Mouse (Mus musculus) CH12.LX (cell line): ENCODE data around the gene Zdhhc23. TPM values are rescaled to one million over a fixed set of nuclear protein-coding genes. Genes with fewer than 3 reads are reported as not detected.

ENCODE experiments used
- DNase-seq: peaks from one replicate; pipeline ENCODE4 v3.0.0-alpha.2; 2013; ENCODE audit errors: extremely low read depth
- H3K27ac ChIP-seq: 2 replicates; pipeline ENCODE4 v1.5.1; 2012; ENCODE audit warnings: low read depth, mild to moderate bottlenecking, control low read depth, moderate library complexity; ENCODE audit not compliant: insufficient read depth
- H3K27me3 ChIP-seq: replicated peaks from 2 replicates; pipeline ENCODE3; 2012; ENCODE audit warnings: inconsistent platforms
- H3K36me3 ChIP-seq, 2 experiments: replicated peaks in 1 of 2; 2 replicates each; pipeline versions ENCODE3 to v1.6.1; 2012; ENCODE audit warnings: inconsistent platforms in 1 of 2, low read length in 1 of 2, mild to moderate bottlenecking in 1 of 2, mixed read lengths in 1 of 2, moderate library complexity in 1 of 2; ENCODE audit not compliant: control insufficient read depth in 1 of 2, insufficient read depth in 1 of 2
- H3K4me1 ChIP-seq, 2 experiments: 2 replicates each; pipeline ENCODE4 v1.6.1; 2012; ENCODE audit warnings: inconsistent platforms in 1 of 2, moderate library complexity in 1 of 2; ENCODE audit not compliant: insufficient read depth in 2 of 2, control insufficient read depth in 1 of 2
- H3K4me2 ChIP-seq: 2 replicates; pipeline ENCODE4 v1.6.1; 2012; ENCODE audit warnings: low read depth, mild to moderate bottlenecking, control low read depth; ENCODE audit not compliant: poor library complexity, insufficient read depth, severe bottlenecking
- H3K4me3 ChIP-seq, 3 experiments: fragments of 150-350 bp in 1 of 3; sonication (generic) in 1 of 3; replicated peaks in 1 of 3; 2 replicates each; pipeline versions ENCODE3 to v1.5.1; 2011 to 2012; ENCODE audit warnings: low read depth in 2 of 3, low read length in 2 of 3, mild to moderate bottlenecking in 2 of 3, moderate library complexity in 2 of 3, control low read depth in 1 of 3, improper control_type of control experiment in 1 of 3, inconsistent platforms in 1 of 3, mixed read lengths in 1 of 3; ENCODE audit not compliant: poor library complexity in 1 of 3
- H3K79me2 ChIP-seq: replicated peaks from 2 replicates; pipeline ENCODE4 v1.6.1; 2012; ENCODE audit warnings: mild to moderate bottlenecking, moderate library complexity; ENCODE audit not compliant: control insufficient read depth, poor library complexity, insufficient read depth, severe bottlenecking; ENCODE audit errors: extremely low read depth
- H3K9ac ChIP-seq: 2 replicates; pipeline ENCODE4 v1.6.1; 2012; ENCODE audit warnings: low read depth, mild to moderate bottlenecking, control low read depth, moderate library complexity; ENCODE audit not compliant: insufficient read depth
- H3K9me3 ChIP-seq: replicated peaks from 2 replicates; pipeline ENCODE3; 2012; ENCODE audit warnings: low read length, inconsistent platforms, mixed read lengths
- CHD2 ChIP-seq: IDR thresholded peaks from 2 replicates; pipeline ENCODE4 v1.6.1; 2011; ENCODE audit warnings: low read length, improper control_type of control experiment
- CTCF ChIP-seq, 2 experiments: IDR thresholded peaks in 1 of 2; conservative IDR thresholded peaks in 1 of 2; 2 replicates each; pipeline ENCODE4 v1.5.1; 2011 to 2012; ENCODE audit warnings: low read depth in 2 of 2, low read length in 2 of 2, improper control_type of control experiment in 1 of 2, inconsistent platforms in 1 of 2, mild to moderate bottlenecking in 1 of 2, moderate library complexity in 1 of 2
- E2F4 ChIP-seq: IDR thresholded peaks from 2 replicates; pipeline ENCODE4 v1.6.1; 2011; ENCODE audit warnings: low read depth, low read length, improper control_type of control experiment; ENCODE audit not compliant: insufficient replicate concordance
- ELF1 ChIP-seq: IDR thresholded peaks from 2 replicates; pipeline ENCODE4 v1.6.1; 2014; ENCODE audit warnings: low read depth, mild to moderate bottlenecking, inconsistent platforms, low read length, improper control_type of control experiment
- IRF4 ChIP-seq: IDR thresholded peaks from 2 replicates; pipeline ENCODE4 v1.6.1; 2014; ENCODE audit warnings: low read depth, mild to moderate bottlenecking, inconsistent platforms, low read length, improper control_type of control experiment
- MAZ ChIP-seq: IDR thresholded peaks from 2 replicates; pipeline ENCODE4 v1.6.1; 2012; ENCODE audit warnings: low read depth, mild to moderate bottlenecking, inconsistent platforms, low read length, improper control_type of control experiment, moderate library complexity
- MYC ChIP-seq: IDR thresholded peaks from 2 replicates; pipeline ENCODE4 v1.6.1; 2011; ENCODE audit warnings: low read depth, mild to moderate bottlenecking, improper control_type of control experiment, low read length
- NRF1 ChIP-seq: IDR thresholded peaks from 2 replicates; pipeline ENCODE4 v1.6.1; 2014; ENCODE audit warnings: low read depth, mild to moderate bottlenecking, inconsistent platforms, low read length, improper control_type of control experiment, moderate library complexity
- PAX5 ChIP-seq: IDR thresholded peaks from 2 replicates; pipeline ENCODE4 v1.6.1; 2012; ENCODE audit warnings: low read length, inconsistent platforms, mixed read lengths
- SIN3A ChIP-seq: IDR thresholded peaks from 2 replicates; pipeline ENCODE4 v1.6.1; 2012; ENCODE audit warnings: low read length, improper control_type of control experiment, inconsistent platforms
- ZC3H11A ChIP-seq: IDR thresholded peaks from 2 replicates; pipeline ENCODE4 v1.6.1; 2012; ENCODE audit warnings: low read depth, mild to moderate bottlenecking, inconsistent platforms, low read length, improper control_type of control experiment
- ZNF384 ChIP-seq: IDR thresholded peaks from 2 replicates; pipeline ENCODE4 v1.6.1; 2012; ENCODE audit warnings: low read depth, low read length, improper control_type of control experiment, inconsistent platforms
- dilution Hi-C: fragments of 300-500 bp; cut with MboI; formaldehyde crosslinking; loops from 2 replicates; pipeline ENCODE4 v1.14.3; 2020; ENCODE audit warnings: low sequenced_read_pairs; ENCODE audit not compliant: extremely low pct_unique_long_range_greater_than_20kb, extremely low pct_ligation_motif_present
- in situ Hi-C: fragments of 300-500 bp; cut with MboI; formaldehyde crosslinking; loops from 3 replicates; pipeline ENCODE4 v1.14.3; 2019; ENCODE audit warnings: low sequenced_read_pairs, low pct_ligation_motif_present, low pct_unique_long_range_greater_than_20kb, mixed read lengths
- polyA plus RNA-seq: library from polyadenylated mRNA; unstranded; fragments of >175 nt; gene quantifications from 2 replicates; pipeline ENCODE4 v1.2.1, GENCODE M21; 2012; ENCODE audit warnings: low read depth; ENCODE audit not compliant: insufficient read length
- total RNA-seq, 2 experiments: library from RNA; depleted of rRNA; stranded (reverse); fragments of 300-350 nt in 1 of 2; fragments of >200 nt in 1 of 2; gene quantifications; 2 replicates each; pipeline ENCODE4 v1.2.3; 2012 to 2014

The Zdhhc23 gene
- total and polyA plus RNA-seq, 3 experiments = 0.20 to 0.68 (median 0.46) TPM

DNA sequence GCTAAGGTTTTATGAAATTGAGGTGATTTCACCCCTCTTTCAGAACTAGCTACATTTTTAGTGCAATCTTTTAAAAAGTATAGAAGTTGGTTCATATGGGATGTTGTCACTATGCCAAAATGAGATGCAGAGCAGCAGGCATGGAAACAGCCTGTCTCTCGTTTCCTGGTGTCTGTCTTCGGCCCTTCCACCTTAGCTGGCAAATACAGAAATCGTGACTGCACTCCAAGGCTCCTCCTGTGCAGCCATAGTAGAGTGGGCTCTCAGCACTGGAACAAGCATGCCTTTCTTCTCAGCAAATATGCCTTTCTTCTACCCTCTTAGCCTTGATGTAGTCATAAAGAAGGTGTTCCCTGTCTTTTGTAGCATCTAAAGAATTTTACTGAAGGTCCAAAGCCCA lies 43.7 kb downstream of the Zdhhc23 start:
- no peak for DNase-seq
- no peak for TF ChIP-seq ZNF384
- no peak for TF ChIP-seq CTCF (conservative IDR thresholded peaks at IDR 0.05 in 1 of 2, IDR thresholded peaks at IDR 0.05 in 1 of 2; ENCODE audit: low read depth in 2 of 2, low read length in 2 of 2)
- TF ChIP-seq MAZ = no peak
- in situ Hi-C loops (no loop called here), dilution Hi-C loops (no loop called here)
- H3K9me3 ChIP-seq = no peaks in the 10 kb centered on the region
- no peak overlapping the region for H3K4me2 ChIP-seq
- no peaks in the 10 kb centered on the region for H3K4me1 ChIP-seq
- no peaks in the 10 kb centered on the region for H3K27me3 ChIP-seq
- no peaks in the 10 kb centered on the region for H3K79me2 ChIP-seq
- H3K4me3 ChIP-seq = no peak overlapping the region
- peaks cover 3 to 43% of the 10 kb centered on the region in 2 experiments for H3K36me3 ChIP-seq
- no peak overlapping the region for H3K27ac ChIP-seq
- no peak overlapping the region for H3K9ac ChIP-seq

DNA sequence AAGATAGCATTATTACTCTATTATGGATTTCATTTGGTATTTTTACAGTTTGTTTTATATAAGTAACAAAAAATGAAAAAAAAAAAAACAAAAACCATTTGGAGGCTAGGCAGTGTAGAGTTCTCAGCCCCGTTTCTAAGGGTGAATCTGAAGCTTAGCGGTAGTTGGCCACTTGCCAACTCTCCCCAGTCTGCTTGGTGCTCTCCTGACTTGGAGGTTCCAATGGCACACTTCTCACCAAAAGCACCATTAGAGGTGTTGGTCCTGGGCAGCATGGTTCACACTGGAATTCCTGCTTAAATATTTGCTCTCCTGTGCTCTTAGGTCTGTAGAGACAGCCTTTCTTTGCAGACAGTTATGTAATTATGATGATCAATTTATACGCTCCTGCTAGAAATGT lies 44.2 kb downstream of the Zdhhc23 start:
- no peak for TF ChIP-seq ZNF384
- no peak for TF ChIP-seq MYC
- no peak for TF ChIP-seq E2F4
- TF ChIP-seq IRF4 = no peak
- no peak for TF ChIP-seq NRF1
- TF ChIP-seq ELF1 = no peak
- no peak for TF ChIP-seq CHD2
- TF ChIP-seq ZC3H11A = no peak
- no peak for TF ChIP-seq PAX5
- no peaks in the 10 kb centered on the region for H3K9me3 ChIP-seq
- peaks cover 3 to 43% of the 10 kb centered on the region in 2 experiments for H3K36me3 ChIP-seq
- H3K9ac ChIP-seq = no peak overlapping the region
- no peak for DNase-seq
- no peak overlapping the region for H3K4me2 ChIP-seq
- H3K4me1 ChIP-seq = no peaks in the 10 kb centered on the region
- H3K27me3 ChIP-seq = no peaks in the 10 kb centered on the region
- H3K79me2 ChIP-seq = no peaks in the 10 kb centered on the region
- no peak overlapping the region for H3K4me3 ChIP-seq
- dilution Hi-C loops = no loop called here
- in situ Hi-C loops = no loop called here
- no peak overlapping the region for H3K27ac ChIP-seq

DNA sequence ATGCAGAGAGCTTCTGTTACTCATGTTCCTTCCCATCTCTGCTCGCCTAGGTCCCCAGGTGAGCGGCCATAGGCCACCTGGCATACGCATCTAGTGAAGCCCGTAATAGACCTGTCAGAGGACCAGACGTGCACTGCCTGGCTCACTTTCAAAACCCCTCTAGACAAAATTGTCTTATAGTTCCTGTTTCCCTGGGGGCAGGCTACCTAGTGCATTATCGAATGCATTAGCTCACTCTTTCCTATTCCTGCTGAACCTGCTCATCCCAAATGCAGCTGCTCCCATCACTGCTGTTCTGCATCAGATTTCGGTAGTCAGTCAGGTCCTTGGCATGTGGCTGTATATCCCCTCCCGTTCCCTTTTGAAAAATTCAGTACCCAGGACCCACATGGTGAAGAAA lies 44.7 kb downstream of the Zdhhc23 start:
- dilution Hi-C loops (no loop called here), in situ Hi-C loops (no loop called here)
- Histone ChIP-seq H3K4me1 (no peaks in the 10 kb centered on the region), H3K4me2 (no peak overlapping the region), H3K79me2 (no peaks in the 10 kb centered on the region), H3K4me3 (no peak overlapping the region), H3K9ac (no peak overlapping the region), H3K9me3 (no peaks in the 10 kb centered on the region), H3K27ac (no peak overlapping the region), H3K36me3 (peaks cover 3 to 43% of the 10 kb centered on the region in 2 experiments), H3K27me3 (no peaks in the 10 kb centered on the region)
- no peak for TF ChIP-seq SIN3A
- no peak for DNase-seq
